In the genomic region with DNA sequence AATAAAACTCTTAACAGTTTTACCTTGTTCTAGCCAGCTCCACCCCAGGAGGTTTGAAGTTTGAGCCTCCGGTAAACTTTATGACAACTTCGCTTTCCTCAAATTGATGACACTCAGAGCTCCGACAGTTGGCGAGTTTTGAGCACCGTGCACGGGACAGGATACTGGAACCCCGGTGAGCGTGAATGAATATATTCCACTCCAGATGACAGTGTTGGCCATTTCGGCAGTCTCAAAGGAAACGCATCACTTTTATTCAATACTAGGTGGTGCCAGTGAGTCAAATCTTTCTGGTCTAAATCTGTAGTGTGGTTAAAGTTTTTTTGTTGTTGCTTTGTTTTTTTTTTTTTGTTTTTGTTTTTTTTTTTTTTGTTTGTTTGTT, we compare ENCODE assay signal across 8 mouse cellular contexts. TPM values are rescaled to one million over a fixed set of nuclear protein-coding genes. Genes with fewer than 3 reads are reported as not detected.
DNase-seq lines count a peak whose midpoint lies in the region; ATAC-seq and TF ChIP-seq lines count a peak whose summit lies in the region.

No protein-coding gene starts in this region.

- no peak for ATAC-seq in forebrain, postnatal 0 days
- ATAC-seq in intestine, postnatal 0 days = no peak
- ATAC-seq in lung, embryonic 16.5 days (ENCODE audit: low read depth) = peak; percentile 23; the same call in 1 of the 2 replicates
- ATAC-seq in stomach, embryonic 14.5 days (ENCODE audit: insufficient number of reproducible peaks, insufficient read depth, low FRiP score, low read depth) = no peak

- no peaks in the 10 kb centered on the region for H3K9me3 ChIP-seq in forebrain, postnatal 0 days (ENCODE audit: low read length)
- no peaks in the 10 kb centered on the region for H3K9me3 ChIP-seq in intestine, postnatal 0 days (ENCODE audit: control insufficient read depth)
- no peaks in the 10 kb centered on the region for H3K9me3 ChIP-seq in lung, embryonic 16.5 days (ENCODE audit: control insufficient read depth, low read length)
- H3K9me3 ChIP-seq in stomach, embryonic 14.5 days (ENCODE audit: control insufficient read depth, low read depth, low read length) = no peaks in the 10 kb centered on the region

- H3K4me1 ChIP-seq in forebrain, postnatal 0 days (ENCODE audit: insufficient read depth) = peaks cover 5% of the 10 kb centered on the region; the same call in 1 of the 2 replicates
- peaks cover 6% of the 10 kb centered on the region for H3K4me1 ChIP-seq in intestine, postnatal 0 days (replicated peaks; ENCODE audit: control insufficient read depth, insufficient read depth, low read length)
- H3K4me1 ChIP-seq in lung, embryonic 16.5 days (replicated peaks; ENCODE audit: control insufficient read depth, insufficient read depth, low read length) = peaks cover 11% of the 10 kb centered on the region
- H3K4me1 ChIP-seq in stomach, embryonic 14.5 days (ENCODE audit: control insufficient read depth, insufficient read depth, low read length) = peaks cover 11% of the 10 kb centered on the region

- H3K9ac ChIP-seq in forebrain, postnatal 0 days = peak overlapping the region; percentile 62
- peak overlapping the region; percentile 53 for H3K9ac ChIP-seq in intestine, postnatal 0 days (ENCODE audit: low read depth, low read length)
- H3K9ac ChIP-seq in lung, embryonic 16.5 days (ENCODE audit: low read length) = peak overlapping the region; percentile 82
- peak overlapping the region; percentile 52 for H3K9ac ChIP-seq in stomach, embryonic 14.5 days (replicated peaks; ENCODE audit: low read depth, low read length)

- H3K27ac ChIP-seq in forebrain, postnatal 0 days (ENCODE audit: low read depth, low read length) = no peak overlapping the region
- H3K27ac ChIP-seq in intestine, postnatal 0 days (ENCODE audit: low read depth, low read length) = peak overlapping the region; percentile 87
- H3K27ac ChIP-seq in lung, embryonic 16.5 days (ENCODE audit: low read length) = peak overlapping the region; percentile 79
- peak overlapping the region; percentile 68 for H3K27ac ChIP-seq in stomach, embryonic 14.5 days (ENCODE audit: low read length)

- under 1% methylated on average over 10 of the region's 10 CpGs for WGBS in forebrain, postnatal 0 days
- WGBS in intestine, postnatal 0 days = under 1% methylated on average over 10 of the region's 10 CpGs
- under 1% methylated on average over 10 of the region's 10 CpGs for WGBS in lung, embryonic 16.5 days
- 1% methylated on average over 10 of the region's 10 CpGs for WGBS in stomach, embryonic 14.5 days

- no peaks in the 10 kb centered on the region for H3K27me3 ChIP-seq in forebrain, postnatal 0 days (ENCODE audit: insufficient read depth, low read length)
- no peaks in the 10 kb centered on the region for H3K27me3 ChIP-seq in intestine, postnatal 0 days (replicated peaks; ENCODE audit: control insufficient read depth, insufficient read depth, low read length)
- no peaks in the 10 kb centered on the region for H3K27me3 ChIP-seq in lung, embryonic 16.5 days (ENCODE audit: control insufficient read depth, insufficient read depth, low read depth, low read length)
- no peaks in the 10 kb centered on the region for H3K27me3 ChIP-seq in stomach, embryonic 14.5 days (ENCODE audit: control insufficient read depth, insufficient read depth, low read length)

- peak overlapping the region; percentile 78 for H3K4me3 ChIP-seq in forebrain, postnatal 0 days (ENCODE audit: low read depth, low read length)
- peak overlapping the region; percentile 72 for H3K4me3 ChIP-seq in intestine, postnatal 0 days (ENCODE audit: low read depth, low read length)
- peak overlapping the region; percentile 81 for H3K4me3 ChIP-seq in lung, embryonic 16.5 days (ENCODE audit: low read length)
- H3K4me3 ChIP-seq in stomach, embryonic 14.5 days (ENCODE audit: low read depth, low read length) = peak overlapping the region; percentile 73

- peak overlapping the region; percentile 78 for H3K4me2 ChIP-seq in forebrain, postnatal 0 days (ENCODE audit: low read depth)
- H3K4me2 ChIP-seq in intestine, postnatal 0 days (replicated peaks; ENCODE audit: low read depth) = peak overlapping the region; percentile 76
- H3K4me2 ChIP-seq in lung, embryonic 16.5 days (ENCODE audit: low read depth, low read length) = peak overlapping the region; percentile 92
- peak overlapping the region; percentile 58 for H3K4me2 ChIP-seq in stomach, embryonic 14.5 days (replicated peaks; ENCODE audit: low read depth, low read length)

- TF ChIP-seq CTCF in forebrain, postnatal 0 days (IDR thresholded peaks at IDR 0.05; ENCODE audit: low read depth) = peak; percentile 54
- TF ChIP-seq CTCF in intestine, postnatal 0 days (IDR thresholded peaks at IDR 0.05; ENCODE audit: low read depth) = peak; percentile 65

- peak; percentile 15 for DNase-seq in right cerebral cortex, adult 18-20 months
- no peak for DNase-seq in right cerebral cortex, postnatal 4 days
- peak; percentile 54 for DNase-seq in brain, adult 2 months (ENCODE audit: low read depth, low spot score)
- no peak for DNase-seq in forebrain, postnatal 0 days
- DNase-seq in layer of hippocampus, adult 9-10 months (ENCODE audit: low spot score) = no peak

- peaks cover 35% of the 10 kb centered on the region for H3K36me3 ChIP-seq in forebrain, postnatal 0 days (ENCODE audit: insufficient read depth)
- peaks cover 25% of the 10 kb centered on the region for H3K36me3 ChIP-seq in intestine, postnatal 0 days (ENCODE audit: control insufficient read depth, insufficient read depth)
- H3K36me3 ChIP-seq in lung, embryonic 16.5 days (ENCODE audit: control insufficient read depth, insufficient read depth, low read length) = peaks cover 13% of the 10 kb centered on the region; the same call in 1 of the 2 replicates
- peaks cover 32% of the 10 kb centered on the region for H3K36me3 ChIP-seq in stomach, embryonic 14.5 days (ENCODE audit: control insufficient read depth, insufficient read depth, low read length)

RNA-seq across cellular contexts. Expression of gene Lzic, which starts 0.8 kb away (rescaled TPM):
- total RNA-seq in forebrain, postnatal 0 days (2014; rRNA removed) = 44.2 and 62.5 TPM in 2 replicates
- 38.9 and 46.9 TPM in 2 replicates for polyA plus RNA-seq in forebrain, postnatal 0 days (2015; fragmentation: Nextera tagmentation; extraction: Ambion mirVana)
- 31.7 and 31.9 TPM in 2 replicates for polyA plus RNA-seq in intestine, postnatal 0 days (2015; fragmentation: Nextera tagmentation; extraction: Ambion mirVana)
- polyA plus RNA-seq in lung, embryonic 16.5 days (2015; fragmentation: Nextera tagmentation; extraction: Ambion mirVana) = 35.2 and 40.7 TPM in 2 replicates
- 45.9 and 49.3 TPM in 2 replicates for polyA plus RNA-seq in stomach, embryonic 14.5 days (2014; fragmentation: Nextera tagmentation; extraction: Ambion mirVana)

RNA-seq across cellular contexts. Expression of gene Nmnat1, which starts 0.8 kb away (rescaled TPM):
- total RNA-seq in forebrain, postnatal 0 days (2014; rRNA removed) = 3.6 and 6.5 TPM in 2 replicates
- polyA plus RNA-seq in forebrain, postnatal 0 days (2015; fragmentation: Nextera tagmentation; extraction: Ambion mirVana) = 4.8 and 6.4 TPM in 2 replicates
- 10.8 and 11.0 TPM in 2 replicates for polyA plus RNA-seq in intestine, postnatal 0 days (2015; fragmentation: Nextera tagmentation; extraction: Ambion mirVana)
- 10.3 and 11.9 TPM in 2 replicates for polyA plus RNA-seq in lung, embryonic 16.5 days (2015; fragmentation: Nextera tagmentation; extraction: Ambion mirVana)
- polyA plus RNA-seq in stomach, embryonic 14.5 days (2014; fragmentation: Nextera tagmentation; extraction: Ambion mirVana) = 11.5 and 15.1 TPM in 2 replicates

RNA-seq across cellular contexts. Expression of gene Tmem274, which starts 8.6 kb away (rescaled TPM):
- total RNA-seq in forebrain, postnatal 0 days (2014; rRNA removed) = not detected in 2 replicates
- not detected in 2 replicates for polyA plus RNA-seq in forebrain, postnatal 0 days (2015; fragmentation: Nextera tagmentation; extraction: Ambion mirVana)
- polyA plus RNA-seq in intestine, postnatal 0 days (2015; fragmentation: Nextera tagmentation; extraction: Ambion mirVana) = not detected in 2 replicates
- 0.49 and 0.53 TPM in 2 replicates for polyA plus RNA-seq in lung, embryonic 16.5 days (2015; fragmentation: Nextera tagmentation; extraction: Ambion mirVana)
- not detected in 2 replicates for polyA plus RNA-seq in stomach, embryonic 14.5 days (2014; fragmentation: Nextera tagmentation; extraction: Ambion mirVana)

RNA-seq across cellular contexts. Expression of gene Rbp7, which starts 31.0 kb away (rescaled TPM):
- total RNA-seq in forebrain, postnatal 0 days (2014; rRNA removed) = not detected in 2 replicates
- 0.30 and 0.49 TPM in 2 replicates for polyA plus RNA-seq in forebrain, postnatal 0 days (2015; fragmentation: Nextera tagmentation; extraction: Ambion mirVana)
- 3.8 and 4.0 TPM in 2 replicates for polyA plus RNA-seq in intestine, postnatal 0 days (2015; fragmentation: Nextera tagmentation; extraction: Ambion mirVana)
- polyA plus RNA-seq in lung, embryonic 16.5 days (2015; fragmentation: Nextera tagmentation; extraction: Ambion mirVana) = 2.0 and 3.4 TPM in 2 replicates
- 1.9 TPM in 2 replicates for polyA plus RNA-seq in stomach, embryonic 14.5 days (2014; fragmentation: Nextera tagmentation; extraction: Ambion mirVana)

RNA-seq across cellular contexts. Expression of gene Ctnnbip1, which starts 32.2 kb away (rescaled TPM):
- total RNA-seq in forebrain, postnatal 0 days (2014; rRNA removed) = 98.6 and 105 TPM in 2 replicates
- 126 and 134 TPM in 2 replicates for polyA plus RNA-seq in forebrain, postnatal 0 days (2015; fragmentation: Nextera tagmentation; extraction: Ambion mirVana)
- 52.8 and 53.5 TPM in 2 replicates for polyA plus RNA-seq in intestine, postnatal 0 days (2015; fragmentation: Nextera tagmentation; extraction: Ambion mirVana)
- polyA plus RNA-seq in lung, embryonic 16.5 days (2015; fragmentation: Nextera tagmentation; extraction: Ambion mirVana) = 57.5 and 59.7 TPM in 2 replicates
- polyA plus RNA-seq in stomach, embryonic 14.5 days (2014; fragmentation: Nextera tagmentation; extraction: Ambion mirVana) = 57.7 and 57.8 TPM in 2 replicates

Comparison
In these comparisons a context has a peak if more than half of its experiments do, and no peak if none do; other contexts are left out.
1. DNase-seq: peak in right cerebral cortex, adult 18-20 months (single experiment) and brain, adult 2 months (single experiment); none in right cerebral cortex, postnatal 4 days (single experiment), forebrain, postnatal 0 days (single experiment) and layer of hippocampus, adult 9-10 months (single experiment).
2. Peak in every context shown above with its lines, with median percentiles within 50 percentile points of each other: H3K4me2 ChIP-seq, H3K4me3 ChIP-seq and H3K9ac ChIP-seq.